Mouse (Mus musculus) activated CD4-positive, CD25-positive, alpha-beta regulatory T cell, adult 4 months (primary cell): ENCODE results near the gene Gm20696. TPM values are rescaled to one million over a fixed set of nuclear protein-coding genes. Genes with fewer than 3 reads are reported as not detected.

Experiments
- ATAC-seq: one replicate; pipeline ENCODE4 v1.8.0; 2017
- polyA plus RNA-seq, 2 experiments: library from polyadenylated mRNA; unstranded; fragments of 100-300 nt; shearing (Covaris generic); gene quantifications; one replicate each; pipeline ENCODE4 v1.2.1; 2017

Gene Gm20696
- polyA plus RNA-seq, 2 experiments from 2014 or later, result 11.9 to 13.1 TPM

- no peak for ATAC-seq
Observed at GRCm38 (mm10) chr6:99310529-99310928, 356.1 kb downstream of the Gm20696 start.

GRCm38 (mm10) chr6:99310171-99310500 lies 356.5 kb downstream of the Gm20696 start:
- no peak for ATAC-seq

GRCm38 (mm10) chr6:99309466-99310170 lies 357.0 kb downstream of the Gm20696 start:
- ATAC-seq, result peak; percentile 82

GRCm38 (mm10) chr6:99305751-99306150 lies 360.8 kb downstream of the Gm20696 start:
- no peak for ATAC-seq

GRCm38 (mm10) chr6:99305236-99305635 lies 361.4 kb downstream of the Gm20696 start:
- ATAC-seq, result no peak

GRCm38 (mm10) chr6:99302662-99303435 lies 363.7 kb downstream of the Gm20696 start:
- ATAC-seq, result peak; percentile 49

- ATAC-seq, result no peak
Observed at GRCm38 (mm10) chr6:99301923-99302322, 364.7 kb downstream of the Gm20696 start.

GRCm38 (mm10) chr6:99300235-99300634 lies 366.4 kb downstream of the Gm20696 start:
- no peak for ATAC-seq

- no peak for ATAC-seq
Observed at GRCm38 (mm10) chr6:99299196-99299595, 367.4 kb downstream of the Gm20696 start.

- ATAC-seq, result peak; percentile 55
Observed at GRCm38 (mm10) chr6:99297535-99297934, 369.1 kb downstream of the Gm20696 start.

- ATAC-seq, result no peak
Observed at GRCm38 (mm10) chr6:99295495-99295894, 371.1 kb downstream of the Gm20696 start.

- ATAC-seq, result no peak
Observed at GRCm38 (mm10) chr6:99289220-99289619, 377.4 kb downstream of the Gm20696 start.

- no peak for ATAC-seq
Observed at GRCm38 (mm10) chr6:99285026-99285425, 381.6 kb downstream of the Gm20696 start.

GRCm38 (mm10) chr6:99284019-99284418 lies 382.6 kb downstream of the Gm20696 start:
- ATAC-seq, result peak; percentile 26

GRCm38 (mm10) chr6:99282866-99283657 lies 383.5 kb downstream of the Gm20696 start:
- peak; percentile 52 for ATAC-seq

GRCm38 (mm10) chr6:99281433-99281832 lies 385.2 kb downstream of the Gm20696 start:
- ATAC-seq, result no peak

- ATAC-seq, result no peak
Observed at GRCm38 (mm10) chr6:99280619-99281018, 386.0 kb downstream of the Gm20696 start.

GRCm38 (mm10) chr6:99277251-99277650 lies 389.3 kb downstream of the Gm20696 start:
- ATAC-seq, result no peak

- no peak for ATAC-seq
Observed at GRCm38 (mm10) chr6:99276297-99276653, 390.3 kb downstream of the Gm20696 start.

GRCm38 (mm10) chr6:99275381-99276296 lies 391.0 kb downstream of the Gm20696 start:
- peak; percentile 47 for ATAC-seq

- ATAC-seq, result peak; percentile 76
Observed at GRCm38 (mm10) chr6:99274667-99275066, 391.9 kb downstream of the Gm20696 start.

GRCm38 (mm10) chr6:99274222-99274621 lies 392.4 kb downstream of the Gm20696 start:
- ATAC-seq, result peak; percentile 20
